28 mouse cellular contexts compared by ENCODE assay signal in genomic region chr9:22627912-22628311, GRCm38 (mm10).
"Had no signal": no experiment of that assay in that cellular context is flagged by ENCODE, and none has a peak within 500 bp of the region (broad histone marks: within the 10 kb centered on the region; RNA-seq: fewer than 3 reads in every experiment).

No protein-coding gene starts in this region.

- H3K27me3 ChIP-seq: embryonic facial prominence, embryonic 12.5 days; embryonic facial prominence, embryonic 13.5 days; embryonic facial prominence, embryonic 15.5 days; forebrain, embryonic 12.5 days; forebrain, embryonic 13.5 days; forebrain, embryonic 15.5 days had no signal

- H3K9me3 ChIP-seq: embryonic facial prominence, embryonic 10.5 days; embryonic facial prominence, embryonic 12.5 days; embryonic facial prominence, embryonic 13.5 days; embryonic facial prominence, embryonic 15.5 days; forebrain, embryonic 10.5 days; forebrain, embryonic 12.5 days; forebrain, embryonic 13.5 days; forebrain, embryonic 15.5 days had no signal

- H3K9ac ChIP-seq: embryonic facial prominence, embryonic 12.5 days; embryonic facial prominence, embryonic 13.5 days; embryonic facial prominence, embryonic 15.5 days; forebrain, embryonic 12.5 days; forebrain, embryonic 13.5 days; forebrain, embryonic 15.5 days; forebrain, postnatal 0 days had no signal

- ATAC-seq: forebrain, embryonic 13.5 days; forebrain, embryonic 14.5 days; forebrain, embryonic 15.5 days; forebrain, embryonic 16.5 days; forebrain, postnatal 0 days had no signal

- H3K4me2 ChIP-seq: embryonic facial prominence, embryonic 12.5 days; embryonic facial prominence, embryonic 13.5 days; embryonic facial prominence, embryonic 15.5 days; forebrain, embryonic 12.5 days; forebrain, embryonic 13.5 days; forebrain, embryonic 15.5 days had no signal

- H3K4me3 ChIP-seq: embryonic facial prominence, embryonic 10.5 days; embryonic facial prominence, embryonic 12.5 days; embryonic facial prominence, embryonic 13.5 days; embryonic facial prominence, embryonic 15.5 days; erythroblast, embryonic 14.5 days; forebrain, embryonic 10.5 days; forebrain, embryonic 12.5 days; forebrain, embryonic 13.5 days; forebrain, embryonic 15.5 days; gastrocnemius, adult 2 months had no signal

- H3K36me3 ChIP-seq: embryonic facial prominence, embryonic 10.5 days; embryonic facial prominence, embryonic 12.5 days; embryonic facial prominence, embryonic 13.5 days; embryonic facial prominence, embryonic 15.5 days; forebrain, embryonic 10.5 days; forebrain, embryonic 12.5 days; forebrain, embryonic 15.5 days had no signal

- DNase-seq: cerebellum, adult 2 months; cerebellum, adult 8-10 months; cerebellum, adult 9-10 months; cerebellum, adult 9-11 months; cerebellum, postnatal 10 days; cerebellum, postnatal 14 days; cerebellum, postnatal 25 days; cerebellum, postnatal 36 days; embryo, embryonic 11 days; forebrain, postnatal 0 days; gastrocnemius, adult 2 months; gastrocnemius, postnatal 10 days; gastrocnemius, postnatal 14 days; gastrocnemius, postnatal 25 days; gastrocnemius, postnatal 36 days; heart, adult 11 months; heart, adult 18-20 months had no signal

- H3K27ac ChIP-seq: embryonic facial prominence, embryonic 10.5 days; embryonic facial prominence, embryonic 12.5 days; embryonic facial prominence, embryonic 13.5 days; embryonic facial prominence, embryonic 15.5 days; forebrain, embryonic 10.5 days; forebrain, embryonic 12.5 days; forebrain, embryonic 13.5 days; forebrain, embryonic 15.5 days; gastrocnemius, adult 2 months had no signal

- H3K4me1 ChIP-seq: embryonic facial prominence, embryonic 10.5 days; embryonic facial prominence, embryonic 12.5 days; embryonic facial prominence, embryonic 13.5 days; embryonic facial prominence, embryonic 15.5 days; forebrain, embryonic 10.5 days; forebrain, embryonic 12.5 days; forebrain, embryonic 13.5 days; forebrain, embryonic 15.5 days had no signal
